Mouse (Mus musculus) midbrain, postnatal 0 days (tissue): ENCODE results near the gene Sprr2a2. TPM values are rescaled to one million over a fixed set of nuclear protein-coding genes. Genes with fewer than 3 reads are reported as not detected.
"Not testable (repeated sequence)": the region's sequence is repeated elsewhere in the genome, so short reads cannot be mapped to it uniquely, and the experiment has no call there.

ENCODE experiments used
- ATAC-seq: fragments of 200-750 bp; cut with Nextera tagmentation; 2 replicates; pipeline ENCODE4 v1.8.0; 2017; ENCODE audit warnings: moderate number of reproducible peaks, mild to moderate bottlenecking, moderate TSS enrichment, moderate library complexity; ENCODE audit not compliant: low FRiP score
- DNase-seq: peaks from one replicate; pipeline ENCODE4 v3.0.0-alpha.2; 2015; ENCODE audit warnings: low spot score
- H3K27ac ChIP-seq: fragments of 300-500 bp; sonication (generic); 2 replicates; pipeline ENCODE4 v1.5.1; 2014; ENCODE audit warnings: low read depth, mild to moderate bottlenecking, low read length, mixed read lengths
- H3K27me3 ChIP-seq: fragments of 300-500 bp; sonication (generic); 2 replicates; pipeline ENCODE4 v1.6.1; 2014; ENCODE audit warnings: low read length, control low read depth, mixed read lengths; ENCODE audit not compliant: insufficient read depth
- H3K36me3 ChIP-seq: fragments of 300-500 bp; sonication (generic); 2 replicates; pipeline ENCODE4 v1.6.1; 2014; ENCODE audit warnings: low read length, control low read depth, mixed read lengths; ENCODE audit not compliant: insufficient read depth
- H3K4me1 ChIP-seq: fragments of 300-500 bp; sonication (generic); 2 replicates; pipeline ENCODE4 v1.6.1; 2014; ENCODE audit warnings: mild to moderate bottlenecking, control low read depth, antibody characterized with exemption, low read length, mixed read lengths; ENCODE audit not compliant: insufficient read depth
- H3K4me2 ChIP-seq: fragments of 300-500 bp; sonication (generic); 2 replicates; pipeline ENCODE4 v1.6.1; 2014; ENCODE audit warnings: low read depth, mild to moderate bottlenecking, low read length, mixed read lengths; ENCODE audit not compliant: poor library complexity, severe bottlenecking
- H3K4me3 ChIP-seq: fragments of 300-500 bp; sonication (generic); 2 replicates; pipeline ENCODE4 v1.5.1; 2014; ENCODE audit warnings: low read depth, mild to moderate bottlenecking, low read length, moderate library complexity
- H3K9ac ChIP-seq: fragments of 300-500 bp; sonication (generic); replicated peaks from 2 replicates; pipeline ENCODE4 v1.6.1; 2014; ENCODE audit warnings: mild to moderate bottlenecking, low read length, moderate library complexity, mixed read lengths; ENCODE audit not compliant: poor library complexity, severe bottlenecking
- H3K9me3 ChIP-seq: fragments of 300-500 bp; sonication (generic); 2 replicates; pipeline ENCODE4 v1.6.1; 2016; ENCODE audit warnings: low read length, control low read depth
- WGBS: fragments of 180-500 bp; shearing (Covaris S2); extraction: QIAGEN DNeasy Blood & Tissue Kit; methylation state at CpG from one replicate; pipeline ENCODE4 v1.1.7; 2014; 5-methylcytosine and 5-hydroxymethylcytosine counted together
- polyA plus RNA-seq: library from polyadenylated mRNA; unstranded; fragments of >200 nt; fragmentation: Nextera tagmentation; extraction: Ambion mirVana; gene quantifications from 2 replicates; pipeline ENCODE4 v1.2.1, GENCODE M21; 2015
- total RNA-seq: library from RNA; depleted of rRNA; stranded (reverse); fragments of >200 nt; gene quantifications from 2 replicates; pipeline ENCODE4 v1.2.3, GENCODE M21; 2014; rRNA removed

The Sprr2a2 gene
- total and polyA plus RNA-seq, 2 experiments from 2014 or later = 0.55 TPM; not detected in 1

DNA sequence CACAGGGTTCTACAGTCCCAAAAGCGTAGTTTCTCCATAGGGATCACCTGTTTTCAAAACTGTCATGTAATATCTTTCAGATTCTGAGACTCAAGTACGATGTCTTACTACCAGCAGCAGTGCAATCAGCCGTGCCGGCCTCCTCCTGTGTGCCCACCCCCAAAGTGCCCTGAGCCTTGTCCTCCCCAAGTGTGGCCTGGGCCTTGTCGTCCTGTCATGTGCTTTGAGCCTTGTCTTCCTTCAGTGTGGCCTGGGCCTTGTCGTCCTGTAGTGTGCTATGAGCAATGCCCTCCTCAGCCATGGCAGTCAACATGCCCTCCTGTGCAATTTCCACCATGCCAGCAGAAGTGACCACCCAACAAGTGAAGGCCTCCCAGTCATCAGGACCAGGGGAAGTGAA is 72.8 kb downstream of the Sprr2a2 start:
- not testable (repeated sequence) for H3K4me2 ChIP-seq, H3K27ac ChIP-seq, DNase-seq, H3K4me3 ChIP-seq, H3K9me3 ChIP-seq, H3K4me1 ChIP-seq, ATAC-seq, H3K36me3 ChIP-seq, H3K9ac ChIP-seq, H3K27me3 ChIP-seq
- WGBS = 63% methylated on average over 3 of the region's 6 CpGs

Other genes with a start within 250 kb of the Sprr2a2 start
- not detected in 2 replicates for gene Pglyrp3, start 201.3 kb upstream of the Sprr2a2 start, total RNA-seq
- not detected in 2 replicates for gene Pglyrp3, start 201.3 kb upstream of the Sprr2a2 start, polyA plus RNA-seq
- 4.4 and 4.6 TPM in 2 replicates for gene Lor, start 132.8 kb upstream of the Sprr2a2 start, total RNA-seq
- gene Lor, start 132.8 kb upstream of the Sprr2a2 start, polyA plus RNA-seq = 11.3 and 13.2 TPM in 2 replicates
- 0.33 TPM in 1 of 2 replicates, not detected in the other for gene Prr9, start 92.0 kb upstream of the Sprr2a2 start, total RNA-seq
- not detected in 2 replicates for gene Prr9, start 92.0 kb upstream of the Sprr2a2 start, polyA plus RNA-seq
- not detected in 2 replicates for gene Lelp1, start 73.2 kb upstream of the Sprr2a2 start, total RNA-seq
- gene Lelp1, start 73.2 kb upstream of the Sprr2a2 start, polyA plus RNA-seq = not detected in 2 replicates
- not detected in 2 replicates for gene Sprr2a1, start 121 bp upstream of the Sprr2a2 start, total RNA-seq
- gene Sprr2a1, start 121 bp upstream of the Sprr2a2 start, polyA plus RNA-seq = not detected in 2 replicates
- gene Sprr2a3, start 69.5 kb downstream of the Sprr2a2 start, total RNA-seq = not detected in 2 replicates
- gene Sprr2a3, start 69.5 kb downstream of the Sprr2a2 start, polyA plus RNA-seq = not detected in 2 replicates
- gene Sprr2b, start 100.7 kb downstream of the Sprr2a2 start, total RNA-seq = not detected in 2 replicates
- gene Sprr2b, start 100.7 kb downstream of the Sprr2a2 start, polyA plus RNA-seq = not detected in 2 replicates
- not detected in 2 replicates for gene Sprr2d, start 123.2 kb downstream of the Sprr2a2 start, total RNA-seq
- gene Sprr2d, start 123.2 kb downstream of the Sprr2a2 start, polyA plus RNA-seq = not detected in 2 replicates
- not detected in 2 replicates for gene Sprr2e, start 136.2 kb downstream of the Sprr2a2 start, total RNA-seq
- gene Sprr2e, start 136.2 kb downstream of the Sprr2a2 start, polyA plus RNA-seq = not detected in 2 replicates
- not detected in 2 replicates for gene Sprr2f, start 149.3 kb downstream of the Sprr2a2 start, total RNA-seq
- gene Sprr2f, start 149.3 kb downstream of the Sprr2a2 start, polyA plus RNA-seq = not detected in 2 replicates
- gene Sprr2h, start 169.8 kb downstream of the Sprr2a2 start, total RNA-seq = not detected in 2 replicates
- not detected in 2 replicates for gene Sprr2h, start 169.8 kb downstream of the Sprr2a2 start, polyA plus RNA-seq
- gene Sprr2i, start 192.1 kb downstream of the Sprr2a2 start, total RNA-seq = not detected in 2 replicates
- gene Sprr2i, start 192.1 kb downstream of the Sprr2a2 start, polyA plus RNA-seq = not detected in 2 replicates
- gene Sprr2j-ps, start 202.2 kb downstream of the Sprr2a2 start, total RNA-seq = not detected in 2 replicates
- not detected in 2 replicates for gene Sprr2j-ps, start 202.2 kb downstream of the Sprr2a2 start, polyA plus RNA-seq
- 5.0 and 7.8 TPM in 2 replicates for gene Gm9774, start 213.5 kb downstream of the Sprr2a2 start, total RNA-seq
- gene Gm9774, start 213.5 kb downstream of the Sprr2a2 start, polyA plus RNA-seq = 9.5 and 11.4 TPM in 2 replicates
- not detected in 2 replicates for gene Sprr2k, start 216.7 kb downstream of the Sprr2a2 start, total RNA-seq
- gene Sprr2k, start 216.7 kb downstream of the Sprr2a2 start, polyA plus RNA-seq = not detected in 2 replicates
- gene Sprr1b, start 222.9 kb downstream of the Sprr2a2 start, total RNA-seq = not detected in 2 replicates
- not detected in 2 replicates for gene Sprr1b, start 222.9 kb downstream of the Sprr2a2 start, polyA plus RNA-seq
- gene Sprr3, start 242.8 kb downstream of the Sprr2a2 start, total RNA-seq = not detected in 2 replicates
- gene Sprr3, start 242.8 kb downstream of the Sprr2a2 start, polyA plus RNA-seq = not detected in 2 replicates